Mouse (Mus musculus): Measurements from ENCODE around the gene Nfkbil1.

GRCm38 (mm10) chr17:35244999-35245398 is 9.4 kb upstream of the Nfkbil1 start:
- no peak for TF ChIP-seq CTCF (IDR thresholded peaks at IDR 0.05; ENCODE audit: borderline replicate concordance, insufficient read depth, low read length)
- TF ChIP-seq POLR2A (IDR thresholded peaks at IDR 0.05; ENCODE audit: low read depth, low read length), result no peak

Measured in embryonic fibroblast, embryonic 13.5 days (primary cell).